Mouse (Mus musculus): ENCODE measurements at regions not wholly inside any gene's neighbourhood (a gene's known extent, or its start where the extent isn't known, plus 50 kb on each side); places are given as distances from the start of the nearest gene placed in this dataset.
A peak's percentile ranks its signal among the peaks of the same experiment; 100 is the strongest.

- 79% methylated on average over 1 of the region's 1 CpGs for WGBS
- ATAC-seq (ENCODE audit: low FRiP score, low read depth) (no peak), DNase-seq (ENCODE audit: low spot score) (no peak)
- Histone ChIP-seq H3K4me1 (ENCODE audit: control insufficient read depth, insufficient read depth, low read length) (no peaks in the 10 kb centered on the region), H3K4me3 (replicated peaks; ENCODE audit: low read length) (no peak overlapping the region), H3K9ac (ENCODE audit: low read depth, low read length, severe bottlenecking) (no peak overlapping the region), H3K27ac (replicated peaks; ENCODE audit: low read depth, low read length) (no peak overlapping the region), H3K36me3 (ENCODE audit: control insufficient read depth, insufficient read depth, low read length) (no peaks in the 10 kb centered on the region), H3K4me2 (replicated peaks; ENCODE audit: low read depth, low read length, severe bottlenecking) (no peak overlapping the region), H3K27me3 (ENCODE audit: control insufficient read depth, insufficient read depth, low read length) (no peaks in the 10 kb centered on the region), H3K9me3 (ENCODE audit: control insufficient read depth, low read length) (no peaks in the 10 kb centered on the region)
- no peak for TF ChIP-seq POLR2A (IDR thresholded peaks at IDR 0.05; ENCODE audit: borderline replicate concordance, extremely low read depth, insufficient read depth, insufficient read length)
Measured at GRCm38 (mm10) chr3:17772886-17773285, 175.3 kb upstream of the Cypt12 start.

GRCm38 (mm10) chr3:17779152-17779551, 169.1 kb upstream of the Cypt12 start:
- H3K27me3 ChIP-seq (ENCODE audit: control insufficient read depth, insufficient read depth, low read length): peaks cover 2% of the 10 kb centered on the region
- no peaks in the 10 kb centered on the region for H3K4me1 ChIP-seq (ENCODE audit: control insufficient read depth, insufficient read depth, low read length)
- no peak for TF ChIP-seq POLR2A (IDR thresholded peaks at IDR 0.05; ENCODE audit: borderline replicate concordance, extremely low read depth, insufficient read depth, insufficient read length)
- WGBS: 72% methylated on average over 3 of the region's 3 CpGs
- no peaks in the 10 kb centered on the region for H3K36me3 ChIP-seq (ENCODE audit: control insufficient read depth, insufficient read depth, low read length)
- H3K9ac ChIP-seq (ENCODE audit: low read depth, low read length, severe bottlenecking): no peak overlapping the region
- H3K4me2 ChIP-seq (replicated peaks; ENCODE audit: low read depth, low read length, severe bottlenecking): no peak overlapping the region
- H3K27ac ChIP-seq (replicated peaks; ENCODE audit: low read depth, low read length): no peak overlapping the region
- H3K9me3 ChIP-seq (ENCODE audit: control insufficient read depth, low read length): no peaks in the 10 kb centered on the region
- no peak overlapping the region for H3K4me3 ChIP-seq (replicated peaks; ENCODE audit: low read length)
- ATAC-seq (ENCODE audit: low FRiP score, low read depth): no peak
- no peak for DNase-seq (ENCODE audit: low spot score)

DNA sequence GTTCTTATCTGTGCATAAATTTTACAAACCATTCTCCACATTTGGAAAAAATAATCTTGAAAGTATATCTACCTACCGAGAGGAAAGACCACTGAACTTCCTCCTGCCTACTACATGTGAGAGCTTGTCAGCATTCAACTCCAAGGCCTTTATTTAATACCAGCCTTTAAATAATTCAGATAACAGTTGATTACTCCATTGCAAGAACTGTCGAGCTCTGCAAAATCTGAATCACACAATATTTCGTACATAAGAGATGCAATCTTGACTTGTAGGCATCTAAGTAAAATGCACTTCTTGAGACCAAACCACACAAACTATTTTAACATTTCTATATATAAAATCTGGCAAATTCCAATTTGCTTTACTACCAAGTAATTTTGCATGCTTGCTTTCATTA, 164.1 kb upstream of the Cypt12 start:
- 66% methylated on average over 3 of the region's 3 CpGs for WGBS
- TF ChIP-seq POLR2A (IDR thresholded peaks at IDR 0.05; ENCODE audit: borderline replicate concordance, extremely low read depth, insufficient read depth, insufficient read length): no peak
- H3K27me3 ChIP-seq (ENCODE audit: control insufficient read depth, insufficient read depth, low read length): peaks cover 44% of the 10 kb centered on the region

GRCm38 (mm10) chr3:17784587-17784986, 163.6 kb upstream of the Cypt12 start:
- Histone ChIP-seq H3K36me3 (ENCODE audit: control insufficient read depth, insufficient read depth, low read length) (no peaks in the 10 kb centered on the region), H3K4me2 (replicated peaks; ENCODE audit: low read depth, low read length, severe bottlenecking) (no peak overlapping the region), H3K4me1 (ENCODE audit: control insufficient read depth, insufficient read depth, low read length) (peaks cover 8% of the 10 kb centered on the region; the same call in 1 of the 2 replicates), H3K27ac (replicated peaks; ENCODE audit: low read depth, low read length) (no peak overlapping the region), H3K4me3 (replicated peaks; ENCODE audit: low read length) (no peak overlapping the region), H3K27me3 (ENCODE audit: control insufficient read depth, insufficient read depth, low read length) (peaks cover 49% of the 10 kb centered on the region), H3K9me3 (ENCODE audit: control insufficient read depth, low read length) (no peaks in the 10 kb centered on the region), H3K9ac (ENCODE audit: low read depth, low read length, severe bottlenecking) (no peak overlapping the region)
- no peak for TF ChIP-seq POLR2A (IDR thresholded peaks at IDR 0.05; ENCODE audit: borderline replicate concordance, extremely low read depth, insufficient read depth, insufficient read length)
- DNase-seq (ENCODE audit: low spot score) (no peak), ATAC-seq (ENCODE audit: low FRiP score, low read depth) (no peak)
- WGBS: 35% methylated on average over 3 of the region's 3 CpGs

More for the DNA sequence above, 164.1 kb upstream of the Cypt12 start:
- Histone ChIP-seq H3K4me2 (replicated peaks; ENCODE audit: low read depth, low read length, severe bottlenecking) (no peak overlapping the region), H3K4me1 (ENCODE audit: control insufficient read depth, insufficient read depth, low read length) (peaks cover 8% of the 10 kb centered on the region; the same call in 1 of the 2 replicates), H3K4me3 (replicated peaks; ENCODE audit: low read length) (no peak overlapping the region), H3K9ac (ENCODE audit: low read depth, low read length, severe bottlenecking) (no peak overlapping the region), H3K36me3 (ENCODE audit: control insufficient read depth, insufficient read depth, low read length) (no peaks in the 10 kb centered on the region), H3K9me3 (ENCODE audit: control insufficient read depth, low read length) (no peaks in the 10 kb centered on the region), H3K27ac (replicated peaks; ENCODE audit: low read depth, low read length) (no peak overlapping the region)
- DNase-seq (ENCODE audit: low spot score) (no peak), ATAC-seq (ENCODE audit: low FRiP score, low read depth) (no peak)

DNA sequence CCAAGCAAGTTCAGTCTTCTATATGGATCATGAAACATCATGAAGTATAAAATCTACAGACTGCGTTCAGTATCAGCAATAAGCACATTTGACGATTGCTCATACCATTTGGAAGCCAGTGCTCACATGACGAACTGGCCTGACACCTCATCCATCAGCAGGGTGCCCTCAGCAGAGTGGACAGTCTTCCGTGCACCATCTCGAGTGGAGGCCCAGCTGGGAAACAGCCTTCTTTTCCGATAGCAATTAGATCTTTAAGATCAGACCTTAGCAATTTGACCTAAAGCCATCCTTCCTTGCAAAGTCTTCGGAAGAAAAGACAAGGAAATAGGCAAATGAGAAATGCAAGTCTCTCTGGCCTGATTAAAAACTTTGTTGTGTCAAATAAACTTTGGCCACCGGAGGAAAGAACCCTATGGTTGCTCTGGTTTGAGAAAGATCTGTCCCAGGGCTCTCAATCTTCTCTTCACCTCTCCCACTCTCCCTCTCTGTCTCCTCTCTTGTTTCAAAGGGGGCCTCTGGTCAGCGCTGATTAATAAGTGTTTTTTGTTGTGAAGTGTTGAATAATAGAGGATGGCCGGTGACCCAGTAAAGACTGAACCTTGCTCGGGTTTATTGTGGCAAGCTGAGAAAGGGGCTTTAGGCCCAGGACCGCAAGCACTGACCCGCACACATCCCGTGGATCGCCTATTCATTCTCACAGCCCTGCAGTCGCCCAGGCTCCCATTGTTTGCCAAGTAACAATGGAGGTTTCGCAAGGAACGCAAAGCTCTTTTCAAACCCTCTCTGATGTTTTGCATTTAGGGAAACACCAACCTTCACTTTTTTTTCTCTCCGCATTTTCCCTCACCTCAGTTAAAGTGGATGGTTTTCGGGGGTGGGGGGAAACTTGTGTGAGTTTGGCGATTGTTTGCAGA, 162.8 kb upstream of the Cypt12 start:
- TF ChIP-seq POLR2A (IDR thresholded peaks at IDR 0.05; ENCODE audit: borderline replicate concordance, extremely low read depth, insufficient read depth, insufficient read length): no peak
- no peaks in the 10 kb centered on the region for H3K9me3 ChIP-seq (ENCODE audit: control insufficient read depth, low read length)
- no peak for ATAC-seq (ENCODE audit: low FRiP score, low read depth)
- peak overlapping the region; percentile 61 for H3K4me2 ChIP-seq (replicated peaks; ENCODE audit: low read depth, low read length, severe bottlenecking)
- peaks cover 54% of the 10 kb centered on the region for H3K27me3 ChIP-seq (ENCODE audit: control insufficient read depth, insufficient read depth, low read length)
- no peak for DNase-seq (ENCODE audit: low spot score)
- H3K4me1 ChIP-seq (ENCODE audit: control insufficient read depth, insufficient read depth, low read length): peaks cover 8% of the 10 kb centered on the region; the same call in 1 of the 2 replicates
- no peaks in the 10 kb centered on the region for H3K36me3 ChIP-seq (ENCODE audit: control insufficient read depth, insufficient read depth, low read length)
- 6% methylated on average over 21 of the region's 21 CpGs for WGBS
- peak overlapping the region; percentile 37 for H3K4me3 ChIP-seq (replicated peaks; ENCODE audit: low read length)
- H3K9ac ChIP-seq (ENCODE audit: low read depth, low read length, severe bottlenecking): 0 out of 2 replicates have a peak overlapping the region, but pooled peaks have one; percentile 38
- H3K27ac ChIP-seq (replicated peaks; ENCODE audit: low read depth, low read length): no peak overlapping the region

Data from limb, embryonic 14.5 days (tissue).